Mouse (Mus musculus) cerebellum, adult 11 months (tissue): ENCODE results near the gene Spopl.
A peak's percentile ranks its signal among the peaks of the same experiment; 100 is the strongest.
"Not testable (repeated sequence)": the region's sequence is repeated elsewhere in the genome, so short reads cannot be mapped to it uniquely, and the experiment has no call there.

Experiments
- DNase-seq: peaks from one replicate; pipeline ENCODE4 v3.0.0; 2022

Spopl gene

GRCm38 (mm10) chr2:23571302-23572156 is at the start of gene Spopl:
Gene Spopl, minus strand, starts transcription at chr2:23572106.
- DNase-seq: peak; percentile 82

GRCm38 (mm10) chr2:23620128-23620527 is 48.2 kb upstream of the Spopl start:
- DNase-seq: no peak

GRCm38 (mm10) chr2:23617989-23618388 is 46.1 kb upstream of the Spopl start:
- no peak for DNase-seq

GRCm38 (mm10) chr2:23605391-23605790 is 33.5 kb upstream of the Spopl start:
- no peak for DNase-seq

GRCm38 (mm10) chr2:23588769-23589168 is 16.9 kb upstream of the Spopl start:
- DNase-seq: no peak

- DNase-seq: not testable (repeated sequence)
Observed at GRCm38 (mm10) chr2:23572157-23572532, 239 bp upstream of the Spopl start.

- DNase-seq: no peak
Observed at GRCm38 (mm10) chr2:23570563-23570962, 1.3 kb downstream of the Spopl start.

GRCm38 (mm10) chr2:23568775-23569174 is 3.1 kb downstream of the Spopl start:
- DNase-seq: no peak

GRCm38 (mm10) chr2:23565081-23565801 is 6.7 kb downstream of the Spopl start:
- DNase-seq: no peak

GRCm38 (mm10) chr2:23562898-23563297 is 9.0 kb downstream of the Spopl start:
- no peak for DNase-seq

- DNase-seq: no peak
Observed at GRCm38 (mm10) chr2:23559186-23559585, 12.7 kb downstream of the Spopl start.

- no peak for DNase-seq
Observed at GRCm38 (mm10) chr2:23551235-23551634, 20.7 kb downstream of the Spopl start.

- no peak for DNase-seq
Observed at GRCm38 (mm10) chr2:23547220-23547619, 24.7 kb downstream of the Spopl start.

GRCm38 (mm10) chr2:23539967-23540366 is 31.9 kb downstream of the Spopl start:
- DNase-seq: no peak

GRCm38 (mm10) chr2:23527717-23528116 is 44.2 kb downstream of the Spopl start:
- DNase-seq: not testable (repeated sequence)

- no peak for DNase-seq
Observed at GRCm38 (mm10) chr2:23505141-23505540, 66.8 kb downstream of the Spopl start.

GRCm38 (mm10) chr2:23481715-23482114 is 90.2 kb downstream of the Spopl start:
- DNase-seq: no peak

GRCm38 (mm10) chr2:23467471-23467870 is 104.4 kb downstream of the Spopl start:
- DNase-seq: no peak

GRCm38 (mm10) chr2:23457452-23457851 is 114.5 kb downstream of the Spopl start:
- DNase-seq: no peak
